Mouse (Mus musculus): ENCODE results near the gene Baz2b. TPM values are rescaled to one million over a fixed set of nuclear protein-coding genes. Genes with fewer than 3 reads are reported as not detected.

Baz2b gene
- total and polyA plus RNA-seq, 3 experiments: 5.7 to 11.4 TPM; not detected in 1

- TF ChIP-seq POLR2AphosphoS5 (IDR thresholded peaks at IDR 0.05; ENCODE audit: borderline replicate concordance, low read depth, low read length) (no peak), POLR2AphosphoS2 (IDR thresholded peaks at IDR 0.05; ENCODE audit: low read length) (peak; percentile 37; the same call in 1 of the 2 replicates), CTCF (IDR thresholded peaks at IDR 0.05 in 2 of 3, conservative IDR thresholded peaks at IDR 0.05 in 1 of 3; ENCODE audit: control insufficient read depth in 1 of 3, insufficient read depth in 1 of 3, low read depth in 2 of 3, low read length in 3 of 3, poor library complexity in 1 of 3, severe bottlenecking in 1 of 3) (peak in 1 of 3 experiments; percentile 36; a peak in 3 of 6 replicates), ZC3H11A (IDR thresholded peaks at IDR 0.05; ENCODE audit: low read depth, low read length) (no peak), RCOR1 (IDR thresholded peaks at IDR 0.05; ENCODE audit: low read depth, low read length) (no peak), USF1 (IDR thresholded peaks at IDR 0.05; ENCODE audit: low read depth, low read length) (peak; percentile 96), GATA1 (IDR thresholded peaks at IDR 0.05; ENCODE audit: low read depth, low read length) (no peak), ELF1 (IDR thresholded peaks at IDR 0.05; ENCODE audit: low read depth, low read length) (peak; percentile 30; the same call in 1 of the 2 replicates), HCFC1 (IDR thresholded peaks at IDR 0.05; ENCODE audit: low read depth, low read length) (no peak), MEF2A (IDR thresholded peaks at IDR 0.05; ENCODE audit: extremely low read depth, insufficient replicate concordance, low read depth, low read length, poor library complexity, severe bottlenecking) (no peak), UBTF (IDR thresholded peaks at IDR 0.05; ENCODE audit: borderline replicate concordance, insufficient read depth, low read depth, low read length) (no peak)
Observed at GRCm38 (mm10) chr2:59881831-59882741, 327.6 kb downstream of the Baz2b start, which contains the start of gene Wdsub1 (continued).

DNA sequence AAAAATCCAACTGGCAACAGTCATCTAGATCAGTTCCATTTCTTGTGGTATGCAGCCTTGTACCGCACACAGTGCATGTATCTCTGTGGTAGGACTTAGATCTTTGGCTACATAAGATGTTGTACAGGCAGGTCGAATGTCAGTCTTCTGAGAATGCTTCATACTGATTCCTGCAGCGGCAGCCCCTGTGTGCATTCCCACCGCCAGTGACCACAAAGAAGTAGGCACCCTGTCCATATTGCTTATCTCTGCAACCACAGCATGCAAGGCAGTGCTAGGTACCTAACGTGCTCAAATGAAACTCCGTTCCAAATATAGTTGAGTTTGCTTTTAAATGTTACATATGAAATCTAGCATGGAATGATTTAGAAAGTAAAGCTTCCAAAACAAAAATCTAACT is 328.2 kb downstream of the Baz2b start:
- Histone ChIP-seq H3K27me3 (ENCODE audit: control insufficient read depth in 1 of 2, insufficient read depth in 2 of 2, low read length in 2 of 2) (no peaks in the 10 kb centered on the region), H3K4me1 (ENCODE audit: control insufficient read depth in 1 of 2, insufficient read depth in 2 of 2, low read length in 2 of 2) (peaks cover 2 to 12% of the 10 kb centered on the region in 2 experiments; a peak in 1 of 4 replicates), H3K27ac (ENCODE audit: control insufficient read depth, low read depth, low read length) (no peak overlapping the region; the same call in 1 of the 2 replicates), H3K79me2 (ENCODE audit: control insufficient read depth, insufficient read depth, low read length, poor library complexity) (peaks cover 2% of the 10 kb centered on the region; the same call in 1 of the 2 replicates), H3K4me3 (ENCODE audit: control insufficient read depth in 1 of 2, insufficient read depth in 1 of 2, low read depth in 2 of 2, low read length in 2 of 2) (peak overlapping the region; percentile 84), H3K36me3 (ENCODE audit: control insufficient read depth in 1 of 2, insufficient read depth in 2 of 2, low read length in 2 of 2) (no peaks in the 10 kb centered on the region), H3K9me3 (replicated peaks; ENCODE audit: insufficient read depth, low read length) (no peaks in the 10 kb centered on the region), H3K9ac (ENCODE audit: control insufficient read depth, low read depth, low read length, poor library complexity, severe bottlenecking) (peak overlapping the region; percentile 87)
- TF ChIP-seq RAD21 (IDR thresholded peaks at IDR 0.05; ENCODE audit: low read depth, low read length) (no peak), GATA1 (IDR thresholded peaks at IDR 0.05; ENCODE audit: low read depth, low read length) (peak; percentile 53), USF1 (IDR thresholded peaks at IDR 0.05; ENCODE audit: low read depth, low read length) (no peak), EP300 (IDR thresholded peaks at IDR 0.05; ENCODE audit: low read depth in 1 of 2, low read length in 2 of 2) (peak; percentile 40 to 49; a peak in 3 of 4 replicates), GABPA (IDR thresholded peaks at IDR 0.05; ENCODE audit: low read depth, low read length) (no peak), TAL1 (IDR thresholded peaks at IDR 0.05; ENCODE audit: low read length) (peak; percentile 64), MEF2A (IDR thresholded peaks at IDR 0.05; ENCODE audit: extremely low read depth, insufficient replicate concordance, low read depth, low read length, poor library complexity, severe bottlenecking) (no peak), CHD2 (IDR thresholded peaks at IDR 0.05; ENCODE audit: low read length) (no peak), MYC (IDR thresholded peaks at IDR 0.05; ENCODE audit: low read depth, low read length) (no peak), TCF12 (IDR thresholded peaks at IDR 0.05; ENCODE audit: low read depth, low read length) (0 out of 2 replicates have a peak, but pooled peaks have one; percentile 18), POLR2AphosphoS5 (IDR thresholded peaks at IDR 0.05; ENCODE audit: borderline replicate concordance, low read depth, low read length) (no peak)
- peak; percentile 59 for DNase-seq (ENCODE audit: low read depth, low spot score)
